Mouse (Mus musculus) lung, postnatal 0 days (tissue): ENCODE results near the gene Aldh2. TPM values are rescaled to one million over a fixed set of nuclear protein-coding genes. Genes with fewer than 3 reads are reported as not detected.
"Not testable (repeated sequence)": the region's sequence is repeated elsewhere in the genome, so short reads cannot be mapped to it uniquely, and the experiment has no call there.

Experiments used
- ATAC-seq: fragments of 200-750 bp; cut with Nextera tagmentation; 2 replicates; pipeline ENCODE4 v1.8.0; 2017; ENCODE audit warnings: moderate library complexity
- DNase-seq: peaks from one replicate; pipeline ENCODE4 v3.0.0-alpha.2; 2016; ENCODE audit warnings: low spot score
- H3K27ac ChIP-seq: fragments of 300-500 bp; sonication (generic); 2 replicates; pipeline ENCODE4 v1.5.1; 2014; ENCODE audit warnings: antibody characterized with exemption, mild to moderate bottlenecking, low read length, mixed read lengths
- H3K27me3 ChIP-seq: fragments of 300-500 bp; sonication (generic); replicated peaks from 2 replicates; pipeline ENCODE4 v1.6.1; 2014; ENCODE audit warnings: low read length, mixed read lengths; ENCODE audit not compliant: insufficient read depth
- H3K36me3 ChIP-seq: fragments of 300-500 bp; sonication (generic); 2 replicates; pipeline ENCODE4 v1.6.1; 2014; ENCODE audit warnings: low read length, mixed read lengths; ENCODE audit not compliant: insufficient read depth
- H3K4me1 ChIP-seq: fragments of 300-500 bp; sonication (generic); 2 replicates; pipeline ENCODE4 v1.6.1; 2014; ENCODE audit warnings: antibody characterized with exemption, low read depth, low read length, mixed read lengths; ENCODE audit not compliant: insufficient read depth
- H3K4me2 ChIP-seq: fragments of 300-500 bp; sonication (generic); replicated peaks from 2 replicates; pipeline ENCODE4 v1.6.1; 2014; ENCODE audit warnings: low read depth, mild to moderate bottlenecking, low read length, moderate library complexity, mixed read lengths
- H3K4me3 ChIP-seq: fragments of 300-500 bp; sonication (generic); 2 replicates; pipeline ENCODE4 v1.5.1; 2014; ENCODE audit warnings: low read depth, low read length
- H3K9ac ChIP-seq: fragments of 300-500 bp; sonication (generic); replicated peaks from 2 replicates; pipeline ENCODE4 v1.6.1; 2014; ENCODE audit warnings: low read depth, mild to moderate bottlenecking
- H3K9me3 ChIP-seq: fragments of 300-500 bp; sonication (generic); 2 replicates; pipeline ENCODE4 v1.6.1; 2016; ENCODE audit warnings: low read length, mixed read lengths
- CTCF ChIP-seq: IDR thresholded peaks from 2 replicates; pipeline ENCODE4 v1.5.1; 2016; ENCODE audit warnings: antibody characterized with exemption, mild to moderate bottlenecking
- EP300 ChIP-seq: IDR thresholded peaks from 2 replicates; pipeline ENCODE4 v1.6.1; 2016; ENCODE audit warnings: antibody characterized with exemption, mild to moderate bottlenecking, control low read depth
- WGBS: fragments of 180-500 bp; shearing (Covaris S2); extraction: QIAGEN DNeasy Blood & Tissue Kit; methylation state at CpG from one replicate; pipeline ENCODE4 v1.1.7; 2014; 5-methylcytosine and 5-hydroxymethylcytosine counted together
- polyA plus RNA-seq: library from polyadenylated mRNA; unstranded; fragments of >200 nt; fragmentation: Nextera tagmentation; extraction: Ambion mirVana; gene quantifications from 2 replicates; pipeline ENCODE4 v1.2.1, GENCODE M21; 2015

Aldh2 gene
- polyA plus RNA-seq, 1 experiment from 2014 or later, result 580 TPM

DNA sequence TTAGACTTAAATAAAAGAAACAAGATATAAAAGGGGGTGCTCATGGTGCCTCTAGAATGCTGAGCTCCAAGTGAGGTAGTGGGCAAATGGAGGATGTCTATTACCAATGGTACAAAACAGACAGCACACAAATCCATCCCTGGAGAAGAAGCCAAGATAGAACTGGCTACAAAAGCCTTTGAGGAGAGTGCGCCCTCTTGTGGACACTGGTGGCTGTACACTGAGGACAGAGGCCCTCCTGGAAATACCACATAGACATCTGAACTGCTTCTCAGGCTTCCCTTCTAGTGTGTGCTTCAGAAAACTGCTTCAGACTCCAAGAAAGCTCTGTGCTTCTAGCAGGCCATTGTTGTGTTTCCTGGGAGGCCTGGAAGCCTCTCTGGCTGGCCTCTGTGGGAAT, 34.2 kb upstream of the Aldh2 start:
- no peaks in the 10 kb centered on the region for H3K9me3 ChIP-seq
- no peaks in the 10 kb centered on the region for H3K36me3 ChIP-seq
- ATAC-seq (peak; percentile 41), DNase-seq (peak; percentile 65)
- no peak overlapping the region for H3K4me2 ChIP-seq
- no peaks in the 10 kb centered on the region for H3K4me1 ChIP-seq
- peak; percentile 95 for TF ChIP-seq CTCF
- TF ChIP-seq EP300, result no peak
- H3K27me3 ChIP-seq, result no peaks in the 10 kb centered on the region
- 0% methylated on average over 1 of the region's 1 CpGs for WGBS
- H3K4me3 ChIP-seq, result no peak overlapping the region
- no peak overlapping the region for H3K27ac ChIP-seq
- H3K9ac ChIP-seq, result no peak overlapping the region

DNA sequence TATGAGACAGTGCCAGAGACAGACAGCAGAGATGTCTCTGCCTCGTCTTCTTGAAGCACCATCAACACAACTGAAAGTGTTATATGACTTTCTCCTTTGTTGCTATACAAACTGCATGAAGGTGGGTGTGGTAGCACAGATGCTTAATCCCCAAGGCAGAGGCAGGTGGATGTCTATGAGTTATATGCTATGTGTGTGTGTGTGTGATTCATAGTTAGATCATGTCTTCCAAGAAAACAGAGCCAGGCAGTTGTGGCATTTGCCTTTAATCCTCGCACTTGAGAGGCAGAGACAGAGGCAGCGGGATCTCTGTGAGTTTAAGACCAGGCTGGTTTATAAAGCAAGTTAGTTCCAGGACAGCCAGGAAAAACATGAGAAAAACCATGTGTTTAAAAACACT, 29.6 kb upstream of the Aldh2 start:
- no peak overlapping the region for H3K4me2 ChIP-seq
- no peaks in the 10 kb centered on the region for H3K9me3 ChIP-seq
- no peak overlapping the region for H3K4me3 ChIP-seq
- H3K36me3 ChIP-seq, result no peaks in the 10 kb centered on the region
- no peaks in the 10 kb centered on the region for H3K27me3 ChIP-seq
- 81% methylated on average over 3 of the region's 3 CpGs for WGBS
- no peak for DNase-seq
- H3K4me1 ChIP-seq, result peaks cover 6% of the 10 kb centered on the region; the same call in 1 of the 2 replicates
- TF ChIP-seq EP300, result no peak
- H3K27ac ChIP-seq, result no peak overlapping the region
- H3K9ac ChIP-seq, result no peak overlapping the region
- no peak for ATAC-seq

DNA sequence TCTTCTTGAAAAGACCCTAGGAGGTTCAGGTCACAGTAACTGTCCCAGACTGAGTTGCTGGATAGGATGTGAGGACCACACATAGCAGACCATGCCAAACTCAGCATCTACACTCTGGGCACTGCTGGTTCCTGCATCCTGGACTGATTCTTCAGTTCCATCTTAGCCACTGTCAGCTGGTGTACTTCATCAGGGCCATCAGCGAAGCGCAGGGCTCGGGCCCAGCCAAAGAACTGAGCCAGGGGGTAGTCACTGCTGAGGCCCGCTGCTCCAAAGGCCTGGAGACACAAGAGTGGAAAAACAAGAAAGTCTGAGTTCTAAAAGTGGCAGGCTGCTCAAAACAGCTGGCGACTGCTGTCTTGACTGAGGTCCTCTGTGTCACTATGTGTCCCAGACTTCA, 27.5 kb upstream of the Aldh2 start:
- TF ChIP-seq EP300, result no peak
- TF ChIP-seq CTCF, result no peak

DNA sequence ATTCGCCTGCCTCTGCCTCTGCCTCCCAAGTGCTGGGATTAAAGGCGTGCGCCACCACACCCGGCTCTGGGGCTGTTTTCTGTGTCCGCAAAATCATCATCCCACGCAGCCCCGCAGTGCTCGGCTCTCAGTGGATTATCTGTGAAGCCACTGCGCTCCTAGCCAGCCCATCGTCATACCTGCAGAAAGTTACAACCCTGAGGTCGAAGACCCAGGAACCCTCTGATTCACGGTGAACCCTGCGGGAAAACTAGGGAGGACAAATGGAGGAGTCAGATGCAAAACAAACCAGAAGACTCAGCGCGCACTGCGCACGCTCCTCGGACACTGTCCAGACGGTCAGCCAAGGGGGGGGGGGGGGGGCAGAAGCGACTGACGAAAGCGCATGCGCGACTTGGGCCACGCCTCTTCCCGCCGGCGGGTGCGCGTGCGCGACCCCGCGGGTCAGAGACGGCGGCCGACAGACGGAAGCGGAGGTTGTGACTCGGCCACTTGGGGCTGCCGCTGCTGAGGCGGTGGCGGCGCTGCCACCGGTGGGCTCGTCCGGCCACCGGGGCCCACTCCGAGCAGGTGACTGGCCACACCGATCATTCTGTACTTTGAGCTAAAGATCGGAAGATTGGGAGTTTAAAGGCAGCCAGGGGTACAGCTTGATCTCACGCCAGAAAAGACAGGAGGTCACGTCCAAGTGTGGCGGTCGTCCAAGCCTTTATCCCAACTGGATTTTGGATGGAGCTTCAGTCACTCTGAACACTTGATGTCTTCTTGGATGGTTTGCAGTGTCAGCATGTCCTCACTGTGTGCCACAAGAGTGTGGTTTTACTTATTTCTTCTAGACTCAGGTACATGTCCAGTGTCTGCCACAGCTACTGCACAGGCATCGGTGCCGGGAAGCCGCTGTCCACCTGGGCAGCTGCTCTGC, 25.2 kb upstream of the Aldh2 start, which contains the start of gene Acad12:
Gene Acad12, minus strand, starts transcription at position 347 of the 922 bp plus-strand sequence.
- Histone ChIP-seq H3K27me3 (no peaks in the 10 kb centered on the region), H3K9ac (peak within 1 kb of the TSS; percentile 79), H3K4me3 (peak within 1 kb of the TSS; percentile 66), H3K9me3 (no peaks in the 10 kb centered on the region), H3K4me1 (peaks cover 6% of the 10 kb centered on the region; the same call in 1 of the 2 replicates), H3K27ac (peak within 1 kb of the TSS; percentile 83), H3K36me3 (no peaks in the 10 kb centered on the region), H3K4me2 (peak within 1 kb of the TSS; percentile 70)
- TF ChIP-seq EP300 (no peak), CTCF (peak; percentile 42)
- WGBS, result under 1% methylated on average over 30 of the region's 58 CpGs
- DNase-seq, result peak; percentile 92
- ATAC-seq, result peak; percentile 92

More for the DNA sequence above, 27.5 kb upstream of the Aldh2 start:
- Histone ChIP-seq H3K4me3 (no peak overlapping the region), H3K4me1 (peaks cover 6% of the 10 kb centered on the region; the same call in 1 of the 2 replicates), H3K9ac (no peak overlapping the region), H3K4me2 (no peak overlapping the region), H3K9me3 (no peaks in the 10 kb centered on the region), H3K27me3 (no peaks in the 10 kb centered on the region), H3K27ac (no peak overlapping the region), H3K36me3 (no peaks in the 10 kb centered on the region)
- WGBS, result 88% methylated on average over 5 of the region's 5 CpGs
- ATAC-seq, result no peak
- no peak for DNase-seq

DNA sequence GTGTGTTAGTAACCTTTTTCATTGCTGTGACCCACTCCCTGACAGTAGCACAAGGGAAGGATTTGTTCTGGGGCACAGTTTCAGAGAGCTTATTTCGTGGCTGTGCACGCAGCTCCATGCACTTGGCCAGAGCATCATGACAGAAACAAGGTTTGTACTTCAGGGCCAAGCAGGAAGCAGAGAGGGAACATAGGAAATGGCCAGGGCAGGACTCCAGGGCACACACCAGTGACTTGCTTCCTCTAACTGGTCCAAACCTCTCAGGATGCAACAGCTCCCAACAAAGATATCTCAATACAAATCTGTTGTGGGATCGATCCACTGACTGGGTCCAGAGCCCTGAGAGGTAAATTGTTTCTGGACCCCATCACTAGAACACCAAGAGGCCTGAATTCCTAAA, 21.3 kb upstream of the Aldh2 start:
- H3K4me1 ChIP-seq, H3K27ac ChIP-seq, H3K27me3 ChIP-seq, H3K9me3 ChIP-seq, H3K4me3 ChIP-seq, H3K9ac ChIP-seq, H3K4me2 ChIP-seq, H3K36me3 ChIP-seq: not testable (repeated sequence)
- peak; percentile 42; the same call in 1 of the 2 replicates for TF ChIP-seq EP300
- WGBS, result 66% methylated on average over 3 of the region's 3 CpGs
- DNase-seq (peak; percentile 26), ATAC-seq (peak; percentile 18; the same call in 1 of the 2 replicates)

DNA sequence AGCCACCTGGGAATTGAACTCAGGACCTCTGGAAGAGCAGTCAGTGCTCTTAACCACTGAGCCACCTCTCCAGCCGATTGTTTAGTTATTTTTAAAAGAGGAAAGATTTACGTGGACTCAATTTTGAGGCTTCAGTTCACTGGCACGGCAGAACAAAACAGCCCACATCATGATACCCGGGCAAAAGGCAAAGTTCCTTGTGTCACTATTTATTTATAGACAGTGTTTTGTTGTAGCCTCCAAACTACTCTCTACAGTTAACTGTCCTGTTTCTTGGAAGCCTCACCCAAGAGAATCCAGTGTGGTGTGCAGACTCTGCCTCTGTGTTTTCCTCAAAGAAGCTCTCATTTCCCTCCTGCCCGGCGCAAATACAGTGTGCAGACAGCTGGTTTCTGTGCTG, 18.4 kb upstream of the Aldh2 start:
- no peak for DNase-seq
- Histone ChIP-seq H3K27me3 (no peaks in the 10 kb centered on the region), H3K27ac (no peak overlapping the region), H3K4me2 (no peak overlapping the region), H3K4me3 (no peak overlapping the region), H3K9me3 (no peaks in the 10 kb centered on the region), H3K4me1 (no peaks in the 10 kb centered on the region), H3K36me3 (no peaks in the 10 kb centered on the region), H3K9ac (no peak overlapping the region)
- TF ChIP-seq CTCF, result no peak
- no peak for TF ChIP-seq EP300
- ATAC-seq, result no peak
- 75% methylated on average over 6 of the region's 6 CpGs for WGBS
